Mouse (Mus musculus) lung, postnatal 10 days (tissue): ENCODE results near the gene Rnf146.
"Not testable (repeated sequence)": the region's sequence is repeated elsewhere in the genome, so short reads cannot be mapped to it uniquely, and the experiment has no call there.

Experiments
- DNase-seq: peaks from one replicate; pipeline ENCODE4 v3.0.0; 2021

Rnf146 gene

GRCm38 (mm10) chr10:29362197-29362900, at the start of gene Rnf146:
Gene Rnf146 (minus strand): TSS chr10:29362442.
- no peak for DNase-seq

GRCm38 (mm10) chr10:29402656-29403268, 40.5 kb upstream of the Rnf146 start:
- DNase-seq = no peak

- not testable (repeated sequence) for DNase-seq
These were observed 32.6 kb upstream of the Rnf146 start for GRCm38 (mm10) chr10:29394890-29395289.

- DNase-seq = no peak
These were observed 19.3 kb upstream of the Rnf146 start for GRCm38 (mm10) chr10:29381558-29381957.

- no peak for DNase-seq
These were observed 11.8 kb upstream of the Rnf146 start for GRCm38 (mm10) chr10:29374065-29374464.

GRCm38 (mm10) chr10:29361464-29362196, 612 bp downstream of the Rnf146 start:
- DNase-seq = peak; percentile 89

GRCm38 (mm10) chr10:29361095-29361463, 1.2 kb downstream of the Rnf146 start:
- no peak for DNase-seq

GRCm38 (mm10) chr10:29354183-29354582, 8.1 kb downstream of the Rnf146 start:
- no peak for DNase-seq

GRCm38 (mm10) chr10:29352575-29352974, 9.7 kb downstream of the Rnf146 start:
- DNase-seq = no peak

GRCm38 (mm10) chr10:29351420-29351819, 10.8 kb downstream of the Rnf146 start:
- DNase-seq = no peak

GRCm38 (mm10) chr10:29346638-29347037, 15.6 kb downstream of the Rnf146 start:
- DNase-seq = no peak

- no peak for DNase-seq
These were observed 18.0 kb downstream of the Rnf146 start for GRCm38 (mm10) chr10:29344232-29344631.

- peak; percentile 74 for DNase-seq
These were observed 23.7 kb downstream of the Rnf146 start for GRCm38 (mm10) chr10:29338355-29339056.

GRCm38 (mm10) chr10:29333836-29334235, 28.4 kb downstream of the Rnf146 start:
- DNase-seq = no peak

GRCm38 (mm10) chr10:29324817-29325216, 37.4 kb downstream of the Rnf146 start:
- no peak for DNase-seq

GRCm38 (mm10) chr10:29313905-29314304, 48.3 kb downstream of the Rnf146 start:
- no peak for DNase-seq

- DNase-seq = peak; percentile 90
These were observed 49.1 kb downstream of the Rnf146 start, which contains the start of gene Echdc1 for GRCm38 (mm10) chr10:29313064-29313638. Gene Echdc1 (plus strand): TSS chr10:29313166.

GRCm38 (mm10) chr10:29311480-29312219, 50.6 kb downstream of the Rnf146 start:
- DNase-seq = peak; percentile 10

GRCm38 (mm10) chr10:29302230-29302629, 60.0 kb downstream of the Rnf146 start:
- DNase-seq = no peak
